Mouse (Mus musculus): Measurements from ENCODE around the gene Pcbd2. TPM values are rescaled to one million over a fixed set of nuclear protein-coding genes. Genes with fewer than 3 reads are reported as not detected.

Pcbd2 gene
- total RNA-seq, 2 experiments from 2014 or later, result 25.6 to 29.5 TPM

DNA sequence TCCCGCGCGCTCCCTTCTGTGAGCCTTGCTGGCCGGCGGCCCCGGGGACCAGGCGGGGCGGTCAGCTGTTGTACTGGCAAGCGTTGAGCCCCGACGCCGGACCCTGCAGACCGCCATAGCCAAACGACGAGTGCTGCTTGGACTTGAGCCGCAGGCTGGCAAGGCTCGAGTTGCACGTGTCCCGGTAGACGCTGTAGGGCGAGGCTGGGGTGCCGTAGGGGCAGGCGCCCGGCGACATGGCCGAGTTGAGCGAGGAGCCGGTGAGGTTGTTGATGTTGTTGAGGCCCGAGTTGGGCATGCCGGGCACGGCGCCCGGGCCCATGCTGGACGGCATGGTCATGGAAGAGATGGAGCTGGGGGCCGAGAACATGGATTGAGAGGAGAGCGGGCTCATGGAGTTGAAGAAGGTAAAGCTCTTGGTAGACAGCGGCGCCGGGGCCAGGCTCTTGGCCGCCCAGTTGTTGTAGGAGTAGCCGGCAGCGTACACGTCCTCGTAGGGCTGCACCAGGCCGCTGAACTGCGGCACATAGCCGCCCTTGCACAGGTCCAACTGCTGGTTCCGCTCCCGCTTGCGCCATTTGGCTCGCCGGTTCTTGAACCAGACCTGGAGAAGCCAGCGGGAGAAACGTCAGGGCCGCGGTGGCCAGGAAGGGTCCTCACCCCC, 99.0 kb downstream of the Pcbd2 start:
- peak; percentile 54 to 66 for DNase-seq (ENCODE audit: low spot score in 2 of 2)

Other genes starting within 250 kb of the Pcbd2 start
- gene Dbn1, start 239.3 kb upstream of the Pcbd2 start, total RNA-seq (2021), result 100 to 1,000 TPM; 127 to 147 TPM
- 100 to 1,000 TPM; 304 to 308 TPM for gene Pdlim7, start 213.7 kb upstream of the Pcbd2 start, total RNA-seq (2021)
- 1 to 10 TPM; 3.1 to 3.3 TPM for gene Dok3, start 198.1 kb upstream of the Pcbd2 start, total RNA-seq (2021)
- gene Ddx41, start 190.7 kb upstream of the Pcbd2 start, total RNA-seq (2021), result 10 to 100 TPM; 19.9 to 20.9 TPM
- 10 to 100 TPM; 36.5 to 38.3 TPM for gene Fam193b, start 156.2 kb upstream of the Pcbd2 start, total RNA-seq (2021)
- 100 to 1,000 TPM; 149 to 150 TPM for gene Tmed9, start 153.6 kb upstream of the Pcbd2 start, total RNA-seq (2021)
- gene B4galt7, start 127.5 kb upstream of the Pcbd2 start, total RNA-seq (2021), result 10 to 100 TPM; 11.0 to 12.1 TPM
- gene Caml, start 104.4 kb upstream of the Pcbd2 start, total RNA-seq (2021), result 10 to 100 TPM; 22.2 to 22.7 TPM
- 10 to 100 TPM; 28.2 to 35.0 TPM for gene Ddx46, start 92.3 kb upstream of the Pcbd2 start, total RNA-seq (2021)
- 10 to 100 TPM; 48.9 to 49.4 TPM for gene B230219D22Rik, start 34.2 kb upstream of the Pcbd2 start, total RNA-seq (2021)
- gene Txndc15, start 12.7 kb upstream of the Pcbd2 start, total RNA-seq (2021), result 10 to 100 TPM; 33.6 to 33.7 TPM
- not detected for gene Catsper3, start 57.2 kb downstream of the Pcbd2 start, total RNA-seq (2021)
- 1 to 10 TPM; 5.3 to 5.8 TPM for gene Pitx1, start 108.8 kb downstream of the Pcbd2 start, total RNA-seq (2021)

All from gastrocnemius, postnatal 4 days (tissue).